Mouse (Mus musculus): ENCODE data around the gene Tekt5. TPM values are rescaled to one million over a fixed set of nuclear protein-coding genes. Genes with fewer than 3 reads are reported as not detected.

Gene Tekt5
- 2.4 and 3.0 TPM in 2 replicates for polyA plus RNA-seq (2015; fragmentation: Nextera tagmentation; extraction: Ambion mirVana)

- Histone ChIP-seq H3K27me3 (peaks cover 5% of the 10 kb centered on the region; the same call in 1 of the 2 replicates), H3K27ac (replicated peaks) (no peak within 1 kb of the TSS), H3K4me2 (replicated peaks) (peak within 1 kb of the TSS; percentile 42), H3K9ac (replicated peaks) (no peak within 1 kb of the TSS; the same call in 1 of the 2 replicates), H3K4me1 (peaks cover 6% of the 10 kb centered on the region), H3K36me3 (no peaks in the 10 kb centered on the region), H3K4me3 (peak within 1 kb of the TSS; percentile 28), H3K9me3 (no peaks in the 10 kb centered on the region)
- peak; percentile 57; the same call in 1 of the 2 replicates for ATAC-seq (replicated peaks)
- 6% methylated on average over 37 of the region's 37 CpGs for WGBS
Measured at GRCm38 (mm10) chr16:10394699-10395540, at the start of gene Tekt5. Gene Tekt5 (minus strand): TSS chr16:10395490.

GRCm38 (mm10) chr16:10443723-10444122 is 48.4 kb upstream of the Tekt5 start:
- no peak for ATAC-seq (replicated peaks)

GRCm38 (mm10) chr16:10441761-10442160 is 46.5 kb upstream of the Tekt5 start:
- H3K27ac ChIP-seq (replicated peaks), result no peak overlapping the region
- WGBS, result 94% methylated on average over 4 of the region's 4 CpGs
- peaks cover 18% of the 10 kb centered on the region for H3K4me1 ChIP-seq
- no peaks in the 10 kb centered on the region for H3K9me3 ChIP-seq
- no peak overlapping the region for H3K4me3 ChIP-seq
- ATAC-seq (replicated peaks), result no peak
- H3K27me3 ChIP-seq, result no peaks in the 10 kb centered on the region
- no peaks in the 10 kb centered on the region for H3K36me3 ChIP-seq
- no peak overlapping the region for H3K9ac ChIP-seq (replicated peaks)
- no peak overlapping the region for H3K4me2 ChIP-seq (replicated peaks)

More at GRCm38 (mm10) chr16:10443723-10444122, 48.4 kb upstream of the Tekt5 start:
- no peak overlapping the region for H3K4me2 ChIP-seq (replicated peaks)
- H3K9ac ChIP-seq (replicated peaks), result no peak overlapping the region
- no peak overlapping the region for H3K27ac ChIP-seq (replicated peaks)
- no peaks in the 10 kb centered on the region for H3K36me3 ChIP-seq
- H3K4me3 ChIP-seq, result no peak overlapping the region
- peaks cover 25% of the 10 kb centered on the region for H3K4me1 ChIP-seq
- H3K27me3 ChIP-seq, result no peaks in the 10 kb centered on the region
- H3K9me3 ChIP-seq, result no peaks in the 10 kb centered on the region

- peaks cover 13% of the 10 kb centered on the region for H3K4me1 ChIP-seq
- H3K27me3 ChIP-seq, result no peaks in the 10 kb centered on the region
- WGBS, result 92% methylated on average over 6 of the region's 6 CpGs
- no peak overlapping the region for H3K9ac ChIP-seq (replicated peaks)
- H3K9me3 ChIP-seq, result no peaks in the 10 kb centered on the region
- no peak overlapping the region for H3K27ac ChIP-seq (replicated peaks)
- H3K4me3 ChIP-seq, result no peak overlapping the region
- no peak overlapping the region for H3K4me2 ChIP-seq (replicated peaks)
- H3K36me3 ChIP-seq, result no peaks in the 10 kb centered on the region
- no peak for ATAC-seq (replicated peaks)
Measured at GRCm38 (mm10) chr16:10441328-10441727, 46.0 kb upstream of the Tekt5 start.

- no peak for ATAC-seq (replicated peaks)
- 82% methylated on average over 5 of the region's 5 CpGs for WGBS
- Histone ChIP-seq H3K27ac (replicated peaks) (no peak overlapping the region), H3K9ac (replicated peaks) (no peak overlapping the region), H3K4me1 (no peaks in the 10 kb centered on the region), H3K27me3 (no peaks in the 10 kb centered on the region), H3K4me2 (replicated peaks) (no peak overlapping the region), H3K36me3 (no peaks in the 10 kb centered on the region), H3K9me3 (no peaks in the 10 kb centered on the region), H3K4me3 (no peak overlapping the region)
Measured at GRCm38 (mm10) chr16:10438055-10438454, 42.8 kb upstream of the Tekt5 start.

GRCm38 (mm10) chr16:10436166-10436565 is 40.9 kb upstream of the Tekt5 start:
- WGBS, result 90% methylated on average over 6 of the region's 6 CpGs

GRCm38 (mm10) chr16:10433344-10433743 is 38.1 kb upstream of the Tekt5 start:
- 93% methylated on average over 5 of the region's 5 CpGs for WGBS
- Histone ChIP-seq H3K36me3 (no peaks in the 10 kb centered on the region; the same call in 1 of the 2 replicates), H3K9ac (replicated peaks) (no peak overlapping the region), H3K27me3 (no peaks in the 10 kb centered on the region), H3K27ac (replicated peaks) (no peak overlapping the region), H3K4me1 (no peaks in the 10 kb centered on the region), H3K4me2 (replicated peaks) (no peak overlapping the region), H3K9me3 (no peaks in the 10 kb centered on the region), H3K4me3 (no peak overlapping the region)
- ATAC-seq (replicated peaks), result no peak

More at GRCm38 (mm10) chr16:10436166-10436565, 40.9 kb upstream of the Tekt5 start:
- H3K27ac ChIP-seq (replicated peaks), result no peak overlapping the region
- H3K9ac ChIP-seq (replicated peaks), result no peak overlapping the region
- no peak for ATAC-seq (replicated peaks)
- no peak overlapping the region for H3K4me2 ChIP-seq (replicated peaks)
- no peaks in the 10 kb centered on the region for H3K27me3 ChIP-seq
- no peaks in the 10 kb centered on the region for H3K36me3 ChIP-seq
- no peak overlapping the region for H3K4me3 ChIP-seq
- H3K4me1 ChIP-seq, result no peaks in the 10 kb centered on the region
- H3K9me3 ChIP-seq, result no peaks in the 10 kb centered on the region

GRCm38 (mm10) chr16:10432387-10432786 is 37.1 kb upstream of the Tekt5 start:
- Histone ChIP-seq H3K9ac (replicated peaks) (no peak overlapping the region), H3K4me2 (replicated peaks) (no peak overlapping the region), H3K27me3 (no peaks in the 10 kb centered on the region), H3K4me1 (no peaks in the 10 kb centered on the region), H3K36me3 (peaks cover 2% of the 10 kb centered on the region; the same call in 1 of the 2 replicates), H3K27ac (replicated peaks) (no peak overlapping the region), H3K9me3 (no peaks in the 10 kb centered on the region), H3K4me3 (no peak overlapping the region)
- no peak for ATAC-seq (replicated peaks)
- 92% methylated on average over 4 of the region's 4 CpGs for WGBS

- no peaks in the 10 kb centered on the region for H3K27me3 ChIP-seq
- no peak overlapping the region for H3K4me2 ChIP-seq (replicated peaks)
- H3K4me3 ChIP-seq, result no peak overlapping the region
- H3K4me1 ChIP-seq, result no peaks in the 10 kb centered on the region
- ATAC-seq (replicated peaks), result no peak
- H3K36me3 ChIP-seq, result peaks cover 7% of the 10 kb centered on the region
- H3K27ac ChIP-seq (replicated peaks), result no peak overlapping the region
- H3K9ac ChIP-seq (replicated peaks), result no peak overlapping the region
- 65% methylated on average over 1 of the region's 1 CpGs for WGBS
- no peaks in the 10 kb centered on the region for H3K9me3 ChIP-seq
Measured at GRCm38 (mm10) chr16:10431911-10432310, 36.6 kb upstream of the Tekt5 start.

- H3K27ac ChIP-seq (replicated peaks), result no peak overlapping the region
- no peaks in the 10 kb centered on the region for H3K9me3 ChIP-seq
- H3K4me3 ChIP-seq, result no peak overlapping the region
- no peaks in the 10 kb centered on the region for H3K27me3 ChIP-seq
- ATAC-seq (replicated peaks), result no peak
- no peak overlapping the region for H3K4me2 ChIP-seq (replicated peaks)
- H3K36me3 ChIP-seq, result peaks cover 73% of the 10 kb centered on the region
- 92% methylated on average over 9 of the region's 9 CpGs for WGBS
- no peak overlapping the region for H3K9ac ChIP-seq (replicated peaks)
- no peaks in the 10 kb centered on the region for H3K4me1 ChIP-seq
Measured at GRCm38 (mm10) chr16:10420447-10421054, 25.3 kb upstream of the Tekt5 start.

- Histone ChIP-seq H3K4me3 (no peak overlapping the region), H3K9ac (replicated peaks) (no peak overlapping the region), H3K9me3 (no peaks in the 10 kb centered on the region), H3K36me3 (peaks cover 54% of the 10 kb centered on the region), H3K4me2 (replicated peaks) (no peak overlapping the region), H3K4me1 (peaks cover 4% of the 10 kb centered on the region), H3K27me3 (no peaks in the 10 kb centered on the region), H3K27ac (replicated peaks) (no peak overlapping the region)
- ATAC-seq (replicated peaks), result no peak
- WGBS, result 94% methylated on average over 9 of the region's 9 CpGs
Measured at GRCm38 (mm10) chr16:10417723-10418259, 22.5 kb upstream of the Tekt5 start.

- Histone ChIP-seq H3K4me2 (replicated peaks) (no peak overlapping the region), H3K9ac (replicated peaks) (no peak overlapping the region), H3K36me3 (peaks cover 45% of the 10 kb centered on the region), H3K9me3 (no peaks in the 10 kb centered on the region), H3K4me1 (peaks cover 11% of the 10 kb centered on the region), H3K4me3 (no peak overlapping the region), H3K27me3 (no peaks in the 10 kb centered on the region), H3K27ac (replicated peaks) (no peak overlapping the region)
- WGBS, result 98% methylated on average over 4 of the region's 4 CpGs
- no peak for ATAC-seq (replicated peaks)
Measured at GRCm38 (mm10) chr16:10416866-10417265, 21.6 kb upstream of the Tekt5 start.
